Mouse (Mus musculus): ENCODE data around the gene Zbtb17.
A peak's percentile ranks its signal among the peaks of the same experiment; 100 is the strongest.

Zbtb17 gene

GRCm38 (mm10) chr4:141426796-141427745, 17.4 kb upstream of the Zbtb17 start:
- no peak for DNase-seq

GRCm38 (mm10) chr4:141427921-141428320, 16.5 kb upstream of the Zbtb17 start:
- DNase-seq: no peak

- DNase-seq: no peak
Observed at GRCm38 (mm10) chr4:141429381-141429780, 15.1 kb upstream of the Zbtb17 start.

- DNase-seq: no peak
Observed at GRCm38 (mm10) chr4:141429847-141430246, 14.6 kb upstream of the Zbtb17 start.

- DNase-seq: peak; percentile 82
Observed at GRCm38 (mm10) chr4:141430997-141431396, 13.5 kb upstream of the Zbtb17 start.

GRCm38 (mm10) chr4:141432666-141433065, 11.8 kb upstream of the Zbtb17 start:
- no peak for DNase-seq

GRCm38 (mm10) chr4:141433191-141433590, 11.3 kb upstream of the Zbtb17 start:
- DNase-seq: no peak

GRCm38 (mm10) chr4:141435974-141436373, 8.5 kb upstream of the Zbtb17 start, which contains the start of gene Srarp:
Gene Srarp (minus strand): TSS chr4:141436105.
- no peak for DNase-seq

- DNase-seq: no peak
Observed at GRCm38 (mm10) chr4:141439083-141439803, 5.2 kb upstream of the Zbtb17 start.

- DNase-seq: no peak
Observed at GRCm38 (mm10) chr4:141440877-141441276, 3.6 kb upstream of the Zbtb17 start.

- DNase-seq: no peak
Observed at GRCm38 (mm10) chr4:141443641-141444429, 619 bp upstream of the Zbtb17 start.

- DNase-seq: no peak
Observed at GRCm38 (mm10) chr4:141445328-141445720, 870 bp downstream of the Zbtb17 start.

GRCm38 (mm10) chr4:141446211-141446610, 1.8 kb downstream of the Zbtb17 start:
- no peak for DNase-seq

- DNase-seq: no peak
Observed at GRCm38 (mm10) chr4:141451251-141451650, 6.8 kb downstream of the Zbtb17 start.

GRCm38 (mm10) chr4:141451916-141452450, 7.5 kb downstream of the Zbtb17 start:
- DNase-seq: no peak

- DNase-seq: no peak
Observed at GRCm38 (mm10) chr4:141454581-141455350, 10.3 kb downstream of the Zbtb17 start.

- no peak for DNase-seq
Observed at GRCm38 (mm10) chr4:141455526-141455925, 11.1 kb downstream of the Zbtb17 start.

GRCm38 (mm10) chr4:141456193-141456938, 11.9 kb downstream of the Zbtb17 start:
- DNase-seq: no peak

- no peak for DNase-seq
Observed at GRCm38 (mm10) chr4:141458236-141458635, 13.8 kb downstream of the Zbtb17 start.

GRCm38 (mm10) chr4:141458888-141459287, 14.4 kb downstream of the Zbtb17 start:
- DNase-seq: no peak

- no peak for DNase-seq
Observed at GRCm38 (mm10) chr4:141459766-141460165, 15.3 kb downstream of the Zbtb17 start.

Data from cerebellum, adult 9-10 months (tissue).